Mouse (Mus musculus): ENCODE measurements around the gene Akr1c14. TPM values are rescaled to one million over a fixed set of nuclear protein-coding genes. Genes with fewer than 3 reads are reported as not detected.
A peak's percentile ranks its signal among the peaks of the same experiment; 100 is the strongest.

Gene Akr1c14
- total RNA-seq (2014; rRNA removed): 0.66 and 1.5 TPM in 2 replicates
- polyA plus RNA-seq (2015; fragmentation: Nextera tagmentation; extraction: Ambion mirVana): 1.1 and 1.2 TPM in 2 replicates

- WGBS: 64% methylated on average over 2 of the region's 2 CpGs
- Histone ChIP-seq H3K4me3 (ENCODE audit: low read depth, low read length) (no peak within 1 kb of the TSS), H3K4me1 (ENCODE audit: insufficient read depth, low read length) (no peaks in the 10 kb centered on the region), H3K36me3 (ENCODE audit: insufficient read depth, low read length) (no peaks in the 10 kb centered on the region), H3K9ac (replicated peaks; ENCODE audit: low read length, poor library complexity, severe bottlenecking) (no peak within 1 kb of the TSS), H3K4me2 (ENCODE audit: low read depth, low read length, poor library complexity, severe bottlenecking) (no peak within 1 kb of the TSS), H3K27me3 (ENCODE audit: insufficient read depth, low read length) (no peaks in the 10 kb centered on the region), H3K27ac (ENCODE audit: low read depth, low read length) (no peak within 1 kb of the TSS), H3K9me3 (ENCODE audit: low read length) (no peaks in the 10 kb centered on the region)
- TF ChIP-seq CTCF (IDR thresholded peaks at IDR 0.05): no peak
- no peak for DNase-seq (ENCODE audit: low spot score)
- no peak for ATAC-seq (ENCODE audit: low FRiP score)
Observed at GRCm38 (mm10) chr13:4048719-4049118, at the start of gene Akr1c14. Akr1c14 (plus strand) TSS chr13:4049011.

GRCm38 (mm10) chr13:4001687-4002086, 47.1 kb upstream of the Akr1c14 start:
- WGBS: 15% methylated on average over 3 of the region's 3 CpGs
- H3K27ac ChIP-seq (ENCODE audit: low read depth, low read length): no peak overlapping the region
- no peak overlapping the region for H3K4me3 ChIP-seq (ENCODE audit: low read depth, low read length)
- DNase-seq (ENCODE audit: low spot score): peak; percentile 63
- no peaks in the 10 kb centered on the region for H3K27me3 ChIP-seq (ENCODE audit: insufficient read depth, low read length)
- no peaks in the 10 kb centered on the region for H3K4me1 ChIP-seq (ENCODE audit: insufficient read depth, low read length)
- ATAC-seq (ENCODE audit: low FRiP score): 0 out of 2 replicates have a peak, but pooled peaks have one; percentile 52
- H3K36me3 ChIP-seq (ENCODE audit: insufficient read depth, low read length): no peaks in the 10 kb centered on the region
- no peaks in the 10 kb centered on the region for H3K9me3 ChIP-seq (ENCODE audit: low read length)
- H3K4me2 ChIP-seq (ENCODE audit: low read depth, low read length, poor library complexity, severe bottlenecking): no peak overlapping the region
- H3K9ac ChIP-seq (replicated peaks; ENCODE audit: low read length, poor library complexity, severe bottlenecking): no peak overlapping the region
- peak; percentile 80 for TF ChIP-seq CTCF (IDR thresholded peaks at IDR 0.05)

GRCm38 (mm10) chr13:4010784-4011183, 38.0 kb upstream of the Akr1c14 start:
- no peaks in the 10 kb centered on the region for H3K36me3 ChIP-seq (ENCODE audit: insufficient read depth, low read length)
- DNase-seq (ENCODE audit: low spot score): no peak
- no peaks in the 10 kb centered on the region for H3K27me3 ChIP-seq (ENCODE audit: insufficient read depth, low read length)
- no peak overlapping the region for H3K4me2 ChIP-seq (ENCODE audit: low read depth, low read length, poor library complexity, severe bottlenecking)
- H3K4me3 ChIP-seq (ENCODE audit: low read depth, low read length): no peak overlapping the region
- H3K27ac ChIP-seq (ENCODE audit: low read depth, low read length): no peak overlapping the region
- no peaks in the 10 kb centered on the region for H3K9me3 ChIP-seq (ENCODE audit: low read length)
- TF ChIP-seq CTCF (IDR thresholded peaks at IDR 0.05): no peak
- no peaks in the 10 kb centered on the region for H3K4me1 ChIP-seq (ENCODE audit: insufficient read depth, low read length)
- WGBS: 89% methylated on average over 4 of the region's 4 CpGs
- no peak for ATAC-seq (ENCODE audit: low FRiP score)
- no peak overlapping the region for H3K9ac ChIP-seq (replicated peaks; ENCODE audit: low read length, poor library complexity, severe bottlenecking)

GRCm38 (mm10) chr13:4013811-4014210, 35.0 kb upstream of the Akr1c14 start:
- Histone ChIP-seq H3K4me1 (ENCODE audit: insufficient read depth, low read length) (no peaks in the 10 kb centered on the region), H3K36me3 (ENCODE audit: insufficient read depth, low read length) (no peaks in the 10 kb centered on the region), H3K9ac (replicated peaks; ENCODE audit: low read length, poor library complexity, severe bottlenecking) (no peak overlapping the region), H3K4me3 (ENCODE audit: low read depth, low read length) (no peak overlapping the region), H3K27me3 (ENCODE audit: insufficient read depth, low read length) (no peaks in the 10 kb centered on the region), H3K27ac (ENCODE audit: low read depth, low read length) (no peak overlapping the region), H3K4me2 (ENCODE audit: low read depth, low read length, poor library complexity, severe bottlenecking) (no peak overlapping the region), H3K9me3 (ENCODE audit: low read length) (no peaks in the 10 kb centered on the region)
- peak; percentile 44 for DNase-seq (ENCODE audit: low spot score)
- no peak for ATAC-seq (ENCODE audit: low FRiP score)
- peak; percentile 68 for TF ChIP-seq CTCF (IDR thresholded peaks at IDR 0.05)

GRCm38 (mm10) chr13:4029897-4030296, 18.9 kb upstream of the Akr1c14 start:
- no peak for TF ChIP-seq CTCF (IDR thresholded peaks at IDR 0.05)
- ATAC-seq (ENCODE audit: low FRiP score) (no peak), DNase-seq (ENCODE audit: low spot score) (no peak)
- WGBS: 91% methylated on average over 2 of the region's 2 CpGs
- Histone ChIP-seq H3K9me3 (ENCODE audit: low read length) (no peaks in the 10 kb centered on the region), H3K36me3 (ENCODE audit: insufficient read depth, low read length) (no peaks in the 10 kb centered on the region), H3K27me3 (ENCODE audit: insufficient read depth, low read length) (no peaks in the 10 kb centered on the region), H3K4me1 (ENCODE audit: insufficient read depth, low read length) (no peaks in the 10 kb centered on the region), H3K4me3 (ENCODE audit: low read depth, low read length) (no peak overlapping the region), H3K4me2 (ENCODE audit: low read depth, low read length, poor library complexity, severe bottlenecking) (no peak overlapping the region), H3K9ac (replicated peaks; ENCODE audit: low read length, poor library complexity, severe bottlenecking) (no peak overlapping the region), H3K27ac (ENCODE audit: low read depth, low read length) (no peak overlapping the region)

GRCm38 (mm10) chr13:4032512-4032911, 16.3 kb upstream of the Akr1c14 start:
- ATAC-seq (ENCODE audit: low FRiP score) (no peak), DNase-seq (ENCODE audit: low spot score) (peak; percentile 8)
- Histone ChIP-seq H3K9me3 (ENCODE audit: low read length) (no peaks in the 10 kb centered on the region), H3K4me2 (ENCODE audit: low read depth, low read length, poor library complexity, severe bottlenecking) (no peak overlapping the region), H3K9ac (replicated peaks; ENCODE audit: low read length, poor library complexity, severe bottlenecking) (no peak overlapping the region), H3K36me3 (ENCODE audit: insufficient read depth, low read length) (no peaks in the 10 kb centered on the region), H3K27ac (ENCODE audit: low read depth, low read length) (no peak overlapping the region), H3K4me3 (ENCODE audit: low read depth, low read length) (no peak overlapping the region), H3K4me1 (ENCODE audit: insufficient read depth, low read length) (no peaks in the 10 kb centered on the region), H3K27me3 (ENCODE audit: insufficient read depth, low read length) (no peaks in the 10 kb centered on the region)
- 64% methylated on average over 3 of the region's 3 CpGs for WGBS
- TF ChIP-seq CTCF (IDR thresholded peaks at IDR 0.05): no peak

All from midbrain, postnatal 0 days (tissue).